18 mouse cellular contexts compared by ENCODE assay signal in genomic region chr11:32095793-32096192, GRCm38 (mm10).
A peak's percentile ranks its signal among the peaks of the same experiment; 100 is the strongest.
DNase-seq lines count a peak whose midpoint lies in the region; ATAC-seq lines count a peak whose summit lies in the region.
"Had no signal": no experiment of that assay in that cellular context is flagged by ENCODE, and none has a peak within 500 bp of the region (broad histone marks: within the 10 kb centered on the region; RNA-seq: fewer than 3 reads in every experiment).

No protein-coding gene starts in this region.

- peak; percentile 27 for DNase-seq in CD4-positive, CD25-positive, alpha-beta regulatory T cell, adult 2 months (ENCODE audit: low read depth, low spot score)
- peak; percentile 19 to 33 for DNase-seq in CD8-positive naive resting alpha-beta T cell, adult 2 months (ENCODE audit: low read depth in 2 of 2, low spot score in 2 of 2)
- peak; percentile 27 for DNase-seq in induced T-regulatory cell, adult 2 months (ENCODE audit: low read depth)
- no peak for DNase-seq in adrenal gland, postnatal 4 days (ENCODE audit: low spot score in 2 of 2)
- no peak for DNase-seq in layer of hippocampus, adult 18-20 months (ENCODE audit: low spot score in 2 of 2)
- DNase-seq: adrenal gland, adult 2 months; adrenal gland, postnatal 14 days; cerebellum, adult 11-12 months; cerebellum, adult 9-10 months; cerebellum, postnatal 14 days; gastrocnemius, postnatal 25 days; heart, adult 18-20 months; heart, postnatal 10 days; heart, postnatal 36 days had no signal

- ATAC-seq in monocyte, adult 5-6 weeks (replicated peaks; ENCODE audit: insufficient number of reproducible peaks, low FRiP score, low TSS enrichment, poor library complexity, severe bottlenecking), result no peak
- ATAC-seq: forebrain, embryonic 15.5 days; hindbrain, embryonic 16.5 days; intestine, postnatal 0 days had no signal

Comparison
In these comparisons a context has a peak if more than half of its experiments do, and no peak if none do; other contexts are left out.
1. DNase-seq: peak in CD4-positive, CD25-positive, alpha-beta regulatory T cell, adult 2 months (single experiment), CD8-positive naive resting alpha-beta T cell, adult 2 months (2 of 2) and induced T-regulatory cell, adult 2 months (single experiment); none in adrenal gland, postnatal 4 days (0 of 2) and layer of hippocampus, adult 18-20 months (0 of 2).